Mouse (Mus musculus) ES-E14 (cell line): ENCODE measurements at regions not wholly inside any gene's neighbourhood (a gene's known extent, or its start where the extent isn't known, plus 50 kb on each side); places are given as distances from the start of the nearest gene placed in this dataset.

Experiments
- HCFC1 ChIP-seq: IDR thresholded peaks from 2 replicates; pipeline ENCODE4 v1.6.1; 2012; ENCODE audit warnings: low read length, inconsistent platforms, borderline replicate concordance; ENCODE audit not compliant: insufficient read depth
- MAFK ChIP-seq: IDR thresholded peaks from 2 replicates; pipeline ENCODE4 v1.6.1; 2014; ENCODE audit warnings: mild to moderate bottlenecking, low read depth, low read length, inconsistent platforms; ENCODE audit not compliant: insufficient read depth
- ZNF384 ChIP-seq: IDR thresholded peaks from 2 replicates; pipeline ENCODE4 v1.6.1; 2012; ENCODE audit warnings: low read depth, low read length, inconsistent platforms

- no peak for TF ChIP-seq ZNF384
- TF ChIP-seq HCFC1, result no peak
- TF ChIP-seq MAFK, result no peak
Observed at GRCm38 (mm10) chr4:72014221-72014850, 186.4 kb downstream of the Tle1 start.
